Mouse (Mus musculus) T-helper 1 cell (primary cell): ENCODE measurements at regions not wholly inside any gene's neighbourhood (a gene's known extent, or its start where the extent isn't known, plus 50 kb on each side); places are given as distances from the start of the nearest gene placed in this dataset.

ENCODE experiments used
- in situ Hi-C: fragments of 300-600 bp; cut with MboI, MseI; formaldehyde crosslinking; loops from one replicate; pipeline ENCODE4 v1.15.1; 2025; ENCODE audit warnings: high pct_unique_total_duplicates

DNA sequence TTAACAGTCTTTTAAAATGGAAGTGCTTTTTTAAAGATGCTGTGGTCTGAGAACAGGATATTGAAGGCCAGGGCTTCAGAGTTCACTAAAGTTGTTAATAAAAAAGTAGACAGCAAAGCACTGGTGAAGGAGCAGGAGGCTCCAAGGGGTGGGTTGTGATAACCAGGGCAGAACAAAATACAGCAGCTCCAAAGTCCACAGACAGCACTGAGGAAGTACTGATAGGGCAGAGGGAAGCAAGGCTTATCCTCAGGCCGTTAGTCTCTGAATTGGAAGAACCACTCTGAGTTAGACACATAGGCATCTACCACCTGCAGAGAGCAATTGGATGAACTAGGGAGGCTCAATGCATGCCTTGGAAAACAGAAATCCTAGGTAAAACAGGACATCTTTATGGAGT lies 62.1 kb downstream of the P2ry1 start:
- in situ Hi-C loops, result no loop called here

DNA sequence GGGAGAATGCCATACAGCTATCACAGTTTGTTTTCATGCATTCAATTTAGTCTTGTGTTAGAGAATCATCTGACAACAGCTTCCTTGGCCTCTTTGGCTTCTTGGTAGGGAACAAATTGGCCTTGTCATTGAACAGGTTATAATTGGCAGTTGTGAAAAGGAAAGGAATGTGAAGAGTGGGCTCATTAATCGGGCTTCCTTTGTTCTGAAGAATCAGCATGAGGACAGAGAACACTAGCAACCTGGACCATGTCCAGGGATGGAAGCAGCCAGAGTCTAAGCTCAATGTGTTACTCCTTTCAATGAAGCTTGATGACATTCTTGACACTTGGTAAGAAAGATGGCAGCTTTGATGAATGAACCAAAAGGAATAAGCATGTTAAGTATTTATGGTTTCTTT lies 64.5 kb downstream of the P2ry1 start:
- in situ Hi-C loops, result no loop called here

DNA sequence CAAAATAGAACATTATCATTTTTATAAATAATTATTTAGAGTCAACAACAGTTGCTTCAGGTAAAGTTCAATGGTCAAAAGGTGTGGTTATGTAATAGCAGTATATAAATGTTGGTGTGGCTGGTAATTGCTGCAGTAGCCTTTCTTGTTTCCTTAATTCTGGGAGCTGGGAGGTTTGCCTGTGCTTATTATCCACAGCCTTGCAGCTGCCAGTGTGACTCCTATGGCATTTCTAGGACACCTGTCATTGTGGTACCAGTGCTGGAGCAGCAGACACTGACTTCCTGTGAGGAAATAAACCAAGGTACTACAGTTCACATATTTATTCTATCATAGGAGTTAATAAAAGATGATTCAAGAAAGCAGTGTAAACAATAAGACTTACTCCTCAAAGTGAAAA lies 65.6 kb downstream of the P2ry1 start:
- in situ Hi-C loops, result no loop called here

- in situ Hi-C loops, result no loop called here
Observed at GRCm38 (mm10) chr3:61071041-61071440, 68.4 kb downstream of the P2ry1 start.

DNA sequence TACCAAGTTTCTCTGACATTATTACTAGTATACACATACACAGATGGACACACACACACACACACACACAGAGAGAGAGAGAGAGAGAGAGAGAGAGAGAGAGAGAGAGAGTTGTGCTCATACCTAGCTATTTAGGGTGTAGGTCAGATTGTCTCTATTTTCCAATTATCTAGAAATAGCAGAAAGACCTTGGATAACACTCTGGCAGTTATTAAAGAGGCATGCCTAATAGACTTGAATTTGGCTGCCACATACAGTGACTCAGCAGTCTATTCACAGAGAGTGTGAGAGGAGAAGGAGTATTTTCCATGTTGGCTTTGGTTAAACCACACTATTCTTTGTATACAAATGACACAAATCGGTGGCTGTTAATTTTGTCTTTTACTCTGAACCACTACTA lies 69.7 kb downstream of the P2ry1 start:
- in situ Hi-C loops, result no loop called here

GRCm38 (mm10) chr3:61073103-61073502 lies 70.5 kb downstream of the P2ry1 start:
- in situ Hi-C loops, result no loop called here

DNA sequence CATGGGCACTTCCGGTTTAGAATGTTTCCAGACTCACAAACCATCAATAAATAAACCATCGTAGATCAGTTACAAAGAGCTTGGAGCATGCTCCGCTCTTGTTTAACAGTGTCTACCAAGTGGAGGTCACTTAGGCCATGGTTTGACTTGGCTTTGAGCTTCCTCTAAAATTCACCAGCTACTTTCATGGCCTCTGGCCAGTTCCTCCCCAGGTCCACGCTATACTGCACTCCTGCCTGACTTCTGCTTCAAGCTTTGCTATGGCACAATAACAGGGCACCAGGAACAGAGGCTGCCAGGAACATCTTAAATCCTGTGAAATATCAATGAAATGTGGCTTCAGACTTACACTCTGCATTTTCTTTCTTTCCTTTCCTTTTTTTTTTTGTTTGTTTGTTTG lies 71.2 kb downstream of the P2ry1 start:
- in situ Hi-C loops, result no loop called here

DNA sequence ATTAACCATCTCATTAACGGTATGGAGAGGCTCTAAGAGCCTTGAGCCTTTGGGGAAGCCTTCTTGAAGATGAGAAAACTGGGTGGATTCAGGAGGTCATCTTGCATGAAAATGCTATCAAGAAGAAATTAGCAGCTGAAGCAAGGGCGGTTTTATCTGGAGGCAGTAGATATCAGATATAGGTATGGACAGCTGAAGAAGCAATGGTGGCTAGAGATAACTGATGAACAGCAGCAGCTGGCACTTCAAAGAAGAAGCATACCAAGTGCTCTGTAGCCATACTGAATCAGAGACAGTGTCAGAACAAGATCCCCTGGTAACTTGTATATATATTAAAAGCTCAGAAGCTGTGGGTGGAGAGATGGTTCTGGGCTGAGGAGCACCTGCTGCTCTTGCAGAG lies 73.2 kb downstream of the P2ry1 start:
- in situ Hi-C loops, result no loop called here

- in situ Hi-C loops, result no loop called here
Observed at GRCm38 (mm10) chr3:61089931-61090330, 87.3 kb downstream of the P2ry1 start.

GRCm38 (mm10) chr3:61092031-61092430 lies 89.4 kb downstream of the P2ry1 start:
- in situ Hi-C loops, result no loop called here

- in situ Hi-C loops, result no loop called here
Observed at GRCm38 (mm10) chr3:61116364-61116763, 113.8 kb downstream of the P2ry1 start.

DNA sequence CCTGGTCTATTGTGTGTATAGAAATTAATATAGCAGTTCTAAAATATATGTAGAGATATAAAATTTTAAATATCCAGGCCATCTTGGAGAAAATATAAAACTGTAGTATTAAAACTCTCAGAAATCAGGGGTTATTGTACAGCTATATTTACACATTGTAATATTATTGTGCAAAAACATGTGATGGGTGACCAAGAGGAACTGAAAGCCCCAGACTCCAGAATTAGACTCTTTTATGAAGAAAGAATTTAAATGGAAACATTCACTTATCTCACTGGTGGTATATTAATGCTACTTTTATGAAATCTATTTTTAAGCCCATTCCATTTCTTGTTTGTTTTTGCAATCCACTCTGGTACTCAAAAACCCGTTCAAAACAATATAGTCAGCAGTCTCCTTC lies 130.5 kb downstream of the P2ry1 start:
- in situ Hi-C loops, result no loop called here

GRCm38 (mm10) chr3:61154087-61154486 lies 151.5 kb downstream of the P2ry1 start:
- in situ Hi-C loops, result no loop called here

DNA sequence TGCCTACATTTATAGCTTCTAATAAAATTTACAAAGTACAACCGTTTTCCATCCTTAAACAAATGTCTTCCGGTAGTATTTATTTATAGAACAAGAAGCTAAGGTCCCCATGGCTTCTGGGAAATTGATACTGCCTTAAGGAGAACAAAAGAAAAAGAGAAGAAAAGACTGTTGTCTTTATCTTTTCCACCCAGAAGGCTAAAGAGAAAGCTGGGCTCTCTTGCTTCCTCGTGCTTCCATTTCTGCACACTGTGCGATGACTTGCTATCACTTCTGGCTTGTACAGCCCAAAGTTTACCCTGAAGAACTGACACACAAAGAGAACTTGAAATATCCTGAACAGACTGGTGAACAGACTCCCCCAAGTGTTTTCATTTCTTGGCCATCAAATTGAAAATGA lies 157.2 kb downstream of the P2ry1 start:
- in situ Hi-C loops, result no loop called here

DNA sequence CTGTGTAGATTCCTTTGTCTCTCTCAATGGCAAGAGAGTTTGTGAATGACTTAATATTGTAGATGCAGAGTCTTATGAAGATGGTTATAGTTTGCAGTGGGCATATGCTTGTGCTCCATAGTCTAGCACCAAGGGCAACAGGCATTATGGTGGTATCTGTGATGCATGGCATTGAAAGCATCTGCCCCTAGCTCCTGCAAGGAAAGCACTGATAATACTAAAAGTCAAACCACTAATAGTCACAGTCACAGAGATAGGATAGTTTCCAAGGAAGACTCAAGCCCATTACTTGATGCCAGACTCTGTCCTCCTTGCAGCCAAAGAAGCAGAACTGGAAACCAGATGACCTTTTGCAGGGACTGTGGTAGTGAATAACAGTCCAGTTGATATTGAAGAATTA lies 158.8 kb downstream of the P2ry1 start:
- in situ Hi-C loops, result no loop called here

GRCm38 (mm10) chr3:61185789-61186188 lies 175.6 kb upstream of the Rap2b start:
- in situ Hi-C loops, result loop anchor here (5.0 kb wide), 1 partner anchor 813 kb away; no protein-coding TSS in a partner anchor

DNA sequence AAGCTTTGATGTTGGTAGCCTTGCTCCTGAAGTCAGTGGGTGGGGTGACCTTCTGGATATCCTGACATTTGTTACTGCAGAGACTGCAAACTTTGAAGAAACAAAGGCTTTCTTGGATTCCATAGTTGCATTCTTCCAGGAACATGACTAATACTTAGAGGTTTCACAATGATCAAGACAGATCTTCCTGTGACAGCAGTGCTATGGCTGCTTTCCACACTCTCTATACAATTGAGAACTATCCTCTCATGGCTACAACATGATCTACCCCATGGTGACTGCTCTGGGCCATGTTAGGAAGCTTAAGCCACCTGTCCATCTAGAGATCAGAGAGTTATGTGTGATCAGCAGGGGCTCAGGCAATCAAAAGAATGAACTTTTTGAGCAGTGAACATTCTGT lies 172.8 kb upstream of the Rap2b start:
- in situ Hi-C loops, result loop anchor here (5.0 kb wide), 1 partner anchor 816 kb away; no protein-coding TSS in a partner anchor

DNA sequence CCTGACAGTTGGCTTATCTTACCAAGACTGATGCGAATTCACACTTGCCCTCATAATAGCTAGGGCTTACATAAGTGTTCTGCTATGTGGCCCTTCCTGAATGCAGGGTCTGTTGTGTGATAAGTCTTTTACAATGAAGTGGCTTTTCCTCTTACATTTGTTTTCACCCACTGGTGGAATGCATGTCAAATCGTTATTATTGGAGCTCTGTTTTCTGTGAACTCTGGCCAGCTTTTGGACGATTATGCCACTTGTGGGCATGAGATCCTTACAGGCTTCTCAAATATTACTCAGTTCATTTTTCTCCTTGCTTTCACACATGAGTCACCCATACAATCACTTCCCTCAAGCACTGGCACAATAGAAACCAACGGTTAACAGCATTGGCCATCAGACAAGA lies 144.9 kb upstream of the Rap2b start:
- in situ Hi-C loops, result no loop called here

- in situ Hi-C loops, result no loop called here
Observed at GRCm38 (mm10) chr3:61224505-61224904, 136.9 kb upstream of the Rap2b start.

GRCm38 (mm10) chr3:61225054-61225453 lies 136.4 kb upstream of the Rap2b start:
- in situ Hi-C loops, result no loop called here

DNA sequence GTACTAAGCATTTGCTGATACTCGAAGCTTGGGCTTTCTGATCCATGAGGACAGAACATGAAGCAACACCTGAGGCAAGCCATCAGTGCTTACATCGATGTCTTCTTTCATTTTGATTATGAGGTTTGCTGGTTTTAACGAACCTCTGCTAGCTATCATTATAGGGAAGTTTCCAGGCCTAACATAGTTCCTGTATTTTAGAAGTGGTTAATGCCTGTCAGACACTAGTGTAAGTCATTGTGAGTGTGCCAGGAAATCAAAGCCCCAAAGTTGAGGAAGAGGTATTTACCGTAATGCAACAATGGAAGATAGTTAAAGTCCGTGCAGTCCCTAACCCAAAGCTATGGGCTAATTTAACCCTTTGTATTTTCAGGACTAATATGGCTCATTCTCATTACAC lies 120.1 kb upstream of the Rap2b start:
- in situ Hi-C loops, result loop anchor here (5.0 to 10.0 kb wide), 3 partner anchors 383 to 1216 kb away; no protein-coding TSS in a partner anchor

- in situ Hi-C loops, result loop anchor here (5.0 to 10.0 kb wide), 3 partner anchors 381 to 1213 kb away; no protein-coding TSS in a partner anchor
Observed at GRCm38 (mm10) chr3:61243876-61244527, 117.4 kb upstream of the Rap2b start.

- in situ Hi-C loops, result loop anchor here (10.0 kb wide), 2 partner anchors 378 to 518 kb away; no protein-coding TSS in a partner anchor
Observed at GRCm38 (mm10) chr3:61246429-61246828, 115.0 kb upstream of the Rap2b start.

DNA sequence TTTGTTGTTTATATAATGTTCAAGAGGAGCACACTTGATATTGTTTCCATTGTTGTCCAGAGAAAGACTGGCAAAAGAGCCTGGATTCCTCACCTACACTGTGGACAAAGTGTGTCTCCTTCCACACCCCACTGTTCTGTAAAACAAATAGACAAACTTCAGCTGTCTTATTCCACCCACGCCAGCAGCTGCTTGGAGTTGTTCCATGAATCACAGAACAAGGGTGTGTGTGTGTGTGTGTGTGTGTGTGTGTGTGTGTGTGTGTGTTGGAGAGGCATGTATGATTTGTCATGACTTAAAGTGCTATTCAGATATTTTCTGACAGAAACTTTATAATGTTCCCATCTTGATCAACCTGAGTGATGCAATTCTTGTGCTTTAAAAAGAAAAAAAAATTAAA lies 114.1 kb upstream of the Rap2b start:
- in situ Hi-C loops, result loop anchor here (10.0 kb wide), 2 partner anchors 377 to 517 kb away; no protein-coding TSS in a partner anchor
